Mouse (Mus musculus): ENCODE measurements around the gene Oas1a. TPM values are rescaled to one million over a fixed set of nuclear protein-coding genes. Genes with fewer than 3 reads are reported as not detected.
"Not testable (repeated sequence)": the region's sequence is repeated elsewhere in the genome, so short reads cannot be mapped to it uniquely, and the experiment has no call there.

The Oas1a gene
- polyA plus RNA-seq, 1 experiment = 21.1 TPM

DNA sequence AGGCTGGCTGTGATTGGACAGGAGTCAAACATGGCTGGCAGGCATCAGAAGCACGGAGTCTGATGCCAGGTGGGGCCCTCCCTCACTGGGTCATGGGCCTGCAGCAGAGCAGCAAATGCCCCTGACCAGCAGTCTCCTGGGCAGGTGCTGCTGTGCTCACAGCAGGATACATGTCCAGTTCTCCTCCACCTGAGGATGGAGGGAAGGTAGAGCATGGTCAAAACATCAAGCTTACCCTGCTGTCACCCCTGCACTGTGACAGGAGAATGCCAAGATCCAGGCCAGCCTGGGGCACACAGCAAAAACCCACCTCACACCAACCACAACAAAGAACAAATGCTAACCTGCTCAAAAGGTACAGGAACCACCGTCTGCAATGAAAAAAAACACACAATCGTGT lies 30.5 kb downstream of the Oas1a start:
- H3K4me1 ChIP-seq (replicated peaks; ENCODE audit: control insufficient read depth, insufficient read depth, low read length); H3K27me3 ChIP-seq (ENCODE audit: control insufficient read depth, insufficient read depth, low read length); DNase-seq; H3K4me3 ChIP-seq (ENCODE audit: control insufficient read depth, insufficient read depth, low read length); H3K27ac ChIP-seq (ENCODE audit: control insufficient read depth, insufficient read depth, low read length); H3K36me3 ChIP-seq (ENCODE audit: control insufficient read depth, insufficient read depth, low read length): not testable (repeated sequence)
- 21% methylated on average over 2 of the region's 3 CpGs for WGBS

DNA sequence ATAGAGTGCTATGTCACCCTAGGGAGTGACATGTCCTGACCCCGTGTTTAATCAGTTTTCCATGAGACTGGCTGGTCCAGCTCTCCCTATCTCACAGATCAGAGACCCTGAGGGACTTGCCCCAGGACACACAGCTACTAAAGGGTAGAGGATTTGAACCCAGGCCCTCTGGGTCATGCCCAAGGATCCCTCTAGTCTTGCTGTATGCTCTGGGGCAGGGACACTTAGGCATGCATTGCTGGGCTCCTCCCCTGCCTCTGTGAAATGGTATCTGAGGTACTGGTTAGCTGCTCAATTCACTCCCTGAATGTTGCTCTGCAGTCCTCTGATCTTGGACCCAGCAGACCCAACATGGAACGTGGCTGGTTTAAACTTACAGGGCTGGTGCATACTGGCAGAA lies 35.9 kb downstream of the Oas1a start:
- Histone ChIP-seq H3K4me3 (ENCODE audit: control insufficient read depth, insufficient read depth, low read length) (no peak overlapping the region), H3K36me3 (ENCODE audit: control insufficient read depth, insufficient read depth, low read length) (no peaks in the 10 kb centered on the region), H3K27ac (ENCODE audit: control insufficient read depth, insufficient read depth, low read length) (no peak overlapping the region), H3K27me3 (ENCODE audit: control insufficient read depth, insufficient read depth, low read length) (no peaks in the 10 kb centered on the region), H3K4me1 (replicated peaks; ENCODE audit: control insufficient read depth, insufficient read depth, low read length) (no peaks in the 10 kb centered on the region)
- no peak for DNase-seq
- WGBS = 62% methylated on average over 2 of the region's 2 CpGs
- TF ChIP-seq POLR2A (IDR thresholded peaks at IDR 0.05; ENCODE audit: control insufficient read depth, extremely low read depth, insufficient read depth, low read length, poor library complexity) (no peak), CTCF (IDR thresholded peaks at IDR 0.05; ENCODE audit: borderline replicate concordance, control insufficient read depth, extremely low read depth, insufficient read depth, low read length, poor library complexity) (no peak)

DNA sequence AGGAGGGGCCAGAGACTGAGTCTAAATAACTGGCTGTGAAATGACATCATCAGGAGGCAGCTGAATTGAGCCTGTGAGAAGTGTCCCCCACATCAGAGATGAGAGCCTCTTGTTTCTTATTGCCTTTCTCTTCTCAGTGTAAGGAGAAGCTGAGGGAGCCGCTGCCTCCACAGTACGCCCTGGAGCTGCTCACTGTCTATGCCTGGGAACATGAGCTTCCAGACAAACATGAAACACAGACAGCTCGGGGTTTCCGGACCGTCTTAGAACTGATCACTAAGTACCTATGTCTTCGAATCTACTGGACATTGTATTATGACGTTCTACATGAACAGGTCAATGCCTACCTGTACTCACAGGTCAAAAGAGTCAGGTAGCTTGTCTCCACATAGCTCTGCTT lies 36.5 kb downstream of the Oas1a start:
- Histone ChIP-seq H3K4me1 (replicated peaks; ENCODE audit: control insufficient read depth, insufficient read depth, low read length) (no peaks in the 10 kb centered on the region), H3K27me3 (ENCODE audit: control insufficient read depth, insufficient read depth, low read length) (no peaks in the 10 kb centered on the region), H3K36me3 (ENCODE audit: control insufficient read depth, insufficient read depth, low read length) (no peaks in the 10 kb centered on the region), H3K27ac (ENCODE audit: control insufficient read depth, insufficient read depth, low read length) (no peak overlapping the region), H3K4me3 (ENCODE audit: control insufficient read depth, insufficient read depth, low read length) (no peak overlapping the region)
- DNase-seq = no peak
- TF ChIP-seq POLR2A (IDR thresholded peaks at IDR 0.05; ENCODE audit: control insufficient read depth, extremely low read depth, insufficient read depth, low read length, poor library complexity) (no peak), CTCF (IDR thresholded peaks at IDR 0.05; ENCODE audit: borderline replicate concordance, control insufficient read depth, extremely low read depth, insufficient read depth, low read length, poor library complexity) (no peak)
- 86% methylated on average over 7 of the region's 7 CpGs for WGBS

DNA sequence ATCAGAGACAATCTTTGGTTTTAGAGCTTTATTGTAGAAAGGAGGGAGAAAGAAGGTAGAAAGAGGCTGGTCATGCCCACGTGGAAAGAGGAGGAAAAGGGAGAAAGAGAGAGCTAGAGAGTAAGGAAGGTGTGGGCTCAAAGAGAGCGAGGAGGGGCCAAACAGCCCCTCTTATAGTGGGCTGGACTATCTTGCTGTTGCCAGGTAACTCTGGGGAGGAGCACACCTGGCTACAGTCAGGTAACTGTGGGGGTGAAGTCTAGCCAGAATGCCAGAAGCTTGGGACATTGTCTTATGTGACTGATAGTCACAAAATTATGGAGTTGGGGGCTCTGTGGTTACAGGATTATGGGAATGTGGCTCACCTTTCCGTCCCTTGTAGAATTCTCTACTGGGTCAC lies 37.2 kb downstream of the Oas1a start:
- no peak overlapping the region for H3K4me3 ChIP-seq (ENCODE audit: control insufficient read depth, insufficient read depth, low read length)
- TF ChIP-seq POLR2A (IDR thresholded peaks at IDR 0.05; ENCODE audit: control insufficient read depth, extremely low read depth, insufficient read depth, low read length, poor library complexity) (no peak), CTCF (IDR thresholded peaks at IDR 0.05; ENCODE audit: borderline replicate concordance, control insufficient read depth, extremely low read depth, insufficient read depth, low read length, poor library complexity) (no peak)
- H3K36me3 ChIP-seq (ENCODE audit: control insufficient read depth, insufficient read depth, low read length) = no peaks in the 10 kb centered on the region
- 73% methylated on average over 3 of the region's 3 CpGs for WGBS
- no peaks in the 10 kb centered on the region for H3K27me3 ChIP-seq (ENCODE audit: control insufficient read depth, insufficient read depth, low read length)
- no peak for DNase-seq
- no peak overlapping the region for H3K27ac ChIP-seq (ENCODE audit: control insufficient read depth, insufficient read depth, low read length)
- H3K4me1 ChIP-seq (replicated peaks; ENCODE audit: control insufficient read depth, insufficient read depth, low read length) = no peaks in the 10 kb centered on the region

DNA sequence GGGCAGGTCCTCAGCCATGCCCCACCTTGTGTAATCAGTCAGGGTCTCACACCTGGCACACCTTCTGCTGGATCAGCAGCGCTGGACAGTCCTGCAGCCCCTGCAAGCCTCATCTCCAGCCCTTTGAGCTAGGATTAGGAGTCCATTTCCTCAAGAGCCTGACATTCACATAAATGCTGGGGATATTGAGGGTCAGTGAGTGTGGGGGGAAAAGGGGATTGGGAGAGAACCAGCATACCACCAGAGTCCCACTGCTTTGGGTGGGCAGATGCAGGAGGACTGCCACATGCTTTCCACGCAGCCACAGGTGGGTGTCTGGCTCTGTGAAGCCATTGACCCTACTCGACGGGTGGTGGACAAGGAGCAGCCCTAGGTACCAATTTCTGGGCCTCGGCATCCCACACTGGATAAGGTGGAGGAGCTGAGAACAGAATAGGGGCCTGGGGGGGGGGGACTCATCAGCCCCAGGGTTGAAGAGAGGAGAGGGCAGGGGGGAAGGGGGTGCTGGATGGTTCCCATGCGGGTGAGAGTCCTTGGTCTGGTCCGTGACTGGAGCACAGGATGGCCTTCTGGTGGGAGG lies 37.8 kb downstream of the Oas1a start:
- WGBS = 89% methylated on average over 7 of the region's 7 CpGs
- DNase-seq = no peak
- Histone ChIP-seq H3K4me1 (replicated peaks; ENCODE audit: control insufficient read depth, insufficient read depth, low read length) (no peaks in the 10 kb centered on the region), H3K36me3 (ENCODE audit: control insufficient read depth, insufficient read depth, low read length) (no peaks in the 10 kb centered on the region), H3K4me3 (ENCODE audit: control insufficient read depth, insufficient read depth, low read length) (no peak overlapping the region), H3K27ac (ENCODE audit: control insufficient read depth, insufficient read depth, low read length) (no peak overlapping the region), H3K27me3 (ENCODE audit: control insufficient read depth, insufficient read depth, low read length) (no peaks in the 10 kb centered on the region)
- TF ChIP-seq POLR2A (IDR thresholded peaks at IDR 0.05; ENCODE audit: control insufficient read depth, extremely low read depth, insufficient read depth, low read length, poor library complexity) (no peak), CTCF (IDR thresholded peaks at IDR 0.05; ENCODE audit: borderline replicate concordance, control insufficient read depth, extremely low read depth, insufficient read depth, low read length, poor library complexity) (no peak)

DNA sequence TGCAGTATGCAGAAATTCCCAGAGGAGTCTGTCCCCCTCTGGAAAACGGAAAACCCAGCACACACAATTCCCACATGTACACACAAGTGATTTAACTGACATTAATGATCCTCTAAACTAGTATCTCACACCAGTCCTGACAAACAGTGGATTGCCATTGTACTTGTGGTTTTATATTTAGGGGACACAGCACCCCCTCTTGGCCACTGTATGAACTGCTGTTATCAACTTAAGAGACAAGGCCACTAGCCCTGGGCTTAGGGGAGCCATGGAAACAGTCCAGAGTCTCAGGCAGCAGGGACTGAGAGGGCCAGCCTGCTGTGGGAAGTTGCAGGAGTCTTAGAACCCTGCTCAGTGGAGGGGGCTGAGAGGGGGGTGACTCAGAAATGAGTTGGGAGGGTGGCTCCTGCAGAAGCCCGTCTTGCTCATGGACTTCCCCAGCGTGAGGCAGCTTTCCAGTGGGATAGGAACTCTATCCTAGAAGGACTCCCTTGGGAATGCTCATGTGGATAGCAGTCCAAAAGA lies 41.9 kb downstream of the Oas1a start:
- H3K4me1 ChIP-seq (replicated peaks; ENCODE audit: control insufficient read depth, insufficient read depth, low read length) = no peaks in the 10 kb centered on the region
- no peak overlapping the region for H3K27ac ChIP-seq (ENCODE audit: control insufficient read depth, insufficient read depth, low read length)
- DNase-seq = peak; percentile 25
- no peaks in the 10 kb centered on the region for H3K27me3 ChIP-seq (ENCODE audit: control insufficient read depth, insufficient read depth, low read length)
- TF ChIP-seq POLR2A (IDR thresholded peaks at IDR 0.05; ENCODE audit: control insufficient read depth, extremely low read depth, insufficient read depth, low read length, poor library complexity) (no peak), CTCF (IDR thresholded peaks at IDR 0.05; ENCODE audit: borderline replicate concordance, control insufficient read depth, extremely low read depth, insufficient read depth, low read length, poor library complexity) (no peak)
- H3K4me3 ChIP-seq (ENCODE audit: control insufficient read depth, insufficient read depth, low read length) = no peak overlapping the region
- no peaks in the 10 kb centered on the region for H3K36me3 ChIP-seq (ENCODE audit: control insufficient read depth, insufficient read depth, low read length)
- 81% methylated on average over 3 of the region's 3 CpGs for WGBS

DNA sequence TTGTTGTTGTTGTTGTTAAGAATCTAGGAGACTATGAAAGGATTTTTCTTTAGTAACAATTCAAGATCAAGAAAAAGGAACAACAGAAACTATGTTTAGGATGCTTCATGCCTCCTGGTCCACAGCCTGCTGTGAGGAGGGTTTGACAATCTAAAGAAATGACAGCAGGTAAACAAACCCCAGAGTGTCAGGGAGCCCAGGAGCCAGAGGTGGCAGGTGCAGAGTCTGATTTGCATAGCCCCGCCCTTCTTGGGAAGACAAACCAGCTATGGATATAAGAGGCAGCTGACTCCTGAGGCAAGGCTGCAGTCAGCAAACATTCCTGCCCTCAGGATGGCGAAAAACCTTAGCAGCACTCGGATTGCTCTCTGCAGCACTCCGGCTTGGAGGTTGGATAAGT lies 46.2 kb downstream of the Oas1a start, which contains the start of gene Oas1h:
Gene Oas1h (plus strand): TSS at position 301 of the 400 bp plus-strand sequence.
- 67% methylated on average over 4 of the region's 4 CpGs for WGBS
- no peak within 1 kb of the TSS for H3K4me3 ChIP-seq (ENCODE audit: control insufficient read depth, insufficient read depth, low read length)
- TF ChIP-seq POLR2A (IDR thresholded peaks at IDR 0.05; ENCODE audit: control insufficient read depth, extremely low read depth, insufficient read depth, low read length, poor library complexity) = no peak
- DNase-seq = no peak
- no peaks in the 10 kb centered on the region for H3K27me3 ChIP-seq (ENCODE audit: control insufficient read depth, insufficient read depth, low read length)
- H3K27ac ChIP-seq (ENCODE audit: control insufficient read depth, insufficient read depth, low read length) = no peak within 1 kb of the TSS
- H3K4me1 ChIP-seq (replicated peaks; ENCODE audit: control insufficient read depth, insufficient read depth, low read length) = no peaks in the 10 kb centered on the region
- no peaks in the 10 kb centered on the region for H3K36me3 ChIP-seq (ENCODE audit: control insufficient read depth, insufficient read depth, low read length)
